In the genomic region with DNA sequence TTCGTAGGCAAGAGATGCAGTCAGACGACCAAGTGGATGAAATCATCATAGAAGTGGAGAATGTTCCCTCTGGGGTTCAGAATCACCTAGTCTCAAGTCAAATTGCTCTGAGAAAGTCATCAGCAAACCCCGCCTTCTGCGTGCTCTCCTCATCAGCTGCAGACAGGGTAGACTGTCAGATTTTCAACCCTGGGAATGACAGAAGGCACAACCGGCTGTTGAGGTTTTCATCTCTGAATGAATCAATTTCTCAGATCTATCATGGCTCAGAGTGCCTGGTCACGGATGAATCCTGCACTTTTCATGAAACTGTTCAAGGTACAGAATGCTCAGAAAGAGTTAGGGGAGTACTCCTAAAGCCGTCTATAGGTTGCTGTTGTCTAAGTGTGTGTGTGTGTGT, we compare ENCODE assay signal across 22 mouse cellular contexts. TPM values are rescaled to one million over a fixed set of nuclear protein-coding genes. Genes with fewer than 3 reads are reported as not detected.
"Had no signal": no experiment of that assay in that cellular context is flagged by ENCODE, and none has a peak within 500 bp of the region (broad histone marks: within the 10 kb centered on the region; RNA-seq: fewer than 3 reads in every experiment).

No protein-coding gene starts in this region.

- H3K9me3 ChIP-seq: intestine, embryonic 15.5 days; liver, embryonic 13.5 days had no signal

- H3K4me2 ChIP-seq: intestine, embryonic 15.5 days; liver, embryonic 13.5 days; midbrain, embryonic 11.5 days had no signal

- ATAC-seq: intestine, embryonic 15.5 days had no signal

- H3K27me3 ChIP-seq: intestine, embryonic 15.5 days; liver, embryonic 13.5 days had no signal

- DNase-seq: kidney, adult 11 months; kidney, adult 8-10 months; kidney, postnatal 10 days; kidney, postnatal 36 days; liver, embryonic 13.5 days; lung, adult 2 months; lung, postnatal 14 days; lung, postnatal 4 days; midbrain, embryonic 14.5 days; right cerebral cortex, adult 18-20 months; right cerebral cortex, postnatal 14 days; right cerebral cortex, postnatal 4 days; thymus, adult 18-20 months; thymus, postnatal 14 days; thymus, postnatal 4 days had no signal

- H3K36me3 ChIP-seq: intestine, embryonic 15.5 days; liver, embryonic 13.5 days had no signal

- H3K4me1 ChIP-seq: intestine, embryonic 15.5 days; liver, embryonic 13.5 days had no signal

- H3K27ac ChIP-seq: intestine, embryonic 15.5 days; left cerebral cortex, adult 2 months; liver, embryonic 13.5 days; stomach, postnatal 0 days had no signal

- H3K4me3 ChIP-seq: intestine, embryonic 15.5 days; left cerebral cortex, adult 2 months; liver, embryonic 13.5 days had no signal

- H3K9ac ChIP-seq: intestine, embryonic 15.5 days; liver, embryonic 13.5 days had no signal

RNA-seq across cellular contexts. Expression of a gene that starts 36.9 kb away (rescaled TPM):
- total RNA-seq: megakaryocyte progenitor cell, adult 5-6 weeks; megakaryocyte-erythroid progenitor cell, adult 5-6 weeks had no signal
- polyA plus RNA-seq: limb, embryonic 11.5 days; liver, embryonic 13.5 days had no signal

RNA-seq across cellular contexts. Expression of a gene that starts 49.4 kb away (rescaled TPM):
- total RNA-seq: megakaryocyte-erythroid progenitor cell, adult 5-6 weeks had no signal
